Mouse (Mus musculus) CH12.LX (cell line): ENCODE measurements around the gene Zyg11a.
A peak's percentile ranks its signal among the peaks of the same experiment; 100 is the strongest.

ENCODE experiments used
- JUND ChIP-seq: conservative IDR thresholded peaks from 2 replicates; pipeline ENCODE4 v1.6.1; 2011; ENCODE audit warnings: low read depth, low read length, improper control_type of control experiment
- SMC3 ChIP-seq: IDR thresholded peaks from 2 replicates; pipeline ENCODE4 v1.6.1; 2011; ENCODE audit warnings: low read depth, low read length, improper control_type of control experiment

DNA sequence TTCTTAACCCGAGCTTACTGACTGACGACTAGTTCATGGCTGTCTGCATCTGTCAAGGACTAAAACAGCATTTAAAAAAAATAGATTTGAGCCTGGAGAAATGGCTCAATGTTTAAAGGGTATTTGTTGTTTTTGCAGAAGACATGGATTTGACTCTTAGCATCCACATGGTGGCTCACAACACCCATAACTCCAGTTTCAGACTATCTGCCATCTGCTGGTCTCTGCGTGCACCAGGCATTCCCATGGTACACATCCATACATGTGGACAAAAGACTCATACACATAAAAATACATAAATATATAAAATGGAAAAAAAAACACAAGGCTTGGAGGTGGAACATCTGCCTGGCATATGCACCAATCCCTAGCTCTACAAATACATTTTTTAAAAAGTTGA lies 31.5 kb upstream of the Zyg11a start:
- no peak for TF ChIP-seq JUND
- TF ChIP-seq SMC3, result peak; percentile 19; the same call in 1 of the 2 replicates
